Mouse (Mus musculus): ENCODE measurements at regions not wholly inside any gene's neighbourhood (a gene's known extent, or its start where the extent isn't known, plus 50 kb on each side); places are given as distances from the start of the nearest gene placed in this dataset.

GRCm38 (mm10) chr17:88910144-88910543 is 118.4 kb upstream of the Lhcgr start:
- Histone ChIP-seq H3K9me3 (replicated peaks) (no peaks in the 10 kb centered on the region), H3K4me3 (no peak overlapping the region), H3K36me3 (no peaks in the 10 kb centered on the region), H3K27me3 (ENCODE audit: low read depth, poor library complexity, severe bottlenecking) (no peaks in the 10 kb centered on the region), H3K4me1 (peaks cover 25% of the 10 kb centered on the region), H3K27ac (replicated peaks) (peak overlapping the region; percentile 74)
- no peak for DNase-seq (ENCODE audit: low spot score)

- H3K36me3 ChIP-seq = no peaks in the 10 kb centered on the region
- H3K4me1 ChIP-seq = peaks cover 8% of the 10 kb centered on the region
- DNase-seq (ENCODE audit: low spot score) = no peak
- 81% methylated on average over 1 of the region's 1 CpGs for WGBS
- no peaks in the 10 kb centered on the region for H3K27me3 ChIP-seq (ENCODE audit: low read depth, poor library complexity, severe bottlenecking)
- H3K27ac ChIP-seq (replicated peaks) = no peak overlapping the region
- H3K4me3 ChIP-seq = no peak overlapping the region
- H3K9me3 ChIP-seq (replicated peaks) = no peaks in the 10 kb centered on the region
Observed at GRCm38 (mm10) chr17:88901742-88902141, 110.0 kb upstream of the Lhcgr start.

GRCm38 (mm10) chr17:88900904-88901303 is 109.1 kb upstream of the Lhcgr start:
- no peak for DNase-seq (ENCODE audit: low spot score)
- H3K36me3 ChIP-seq = no peaks in the 10 kb centered on the region
- H3K4me1 ChIP-seq = peaks cover 8% of the 10 kb centered on the region
- H3K27ac ChIP-seq (replicated peaks) = no peak overlapping the region
- WGBS = 89% methylated on average over 2 of the region's 2 CpGs
- no peaks in the 10 kb centered on the region for H3K9me3 ChIP-seq (replicated peaks)
- H3K27me3 ChIP-seq (ENCODE audit: low read depth, poor library complexity, severe bottlenecking) = no peaks in the 10 kb centered on the region
- no peak overlapping the region for H3K4me3 ChIP-seq

GRCm38 (mm10) chr17:88898705-88899668 is 107.2 kb upstream of the Lhcgr start:
- no peak for DNase-seq (ENCODE audit: low spot score)
- WGBS = 76% methylated on average over 11 of the region's 11 CpGs
- H3K36me3 ChIP-seq = no peaks in the 10 kb centered on the region
- no peaks in the 10 kb centered on the region for H3K27me3 ChIP-seq (ENCODE audit: low read depth, poor library complexity, severe bottlenecking)
- 0 out of 2 replicates have a peak overlapping the region, but pooled peaks have one; percentile 55 for H3K27ac ChIP-seq (replicated peaks)
- H3K4me3 ChIP-seq = no peak overlapping the region
- peaks cover 8% of the 10 kb centered on the region for H3K4me1 ChIP-seq
- H3K9me3 ChIP-seq (replicated peaks) = no peaks in the 10 kb centered on the region

GRCm38 (mm10) chr17:88893451-88893850 is 101.7 kb upstream of the Lhcgr start:
- H3K4me3 ChIP-seq = no peak overlapping the region
- no peaks in the 10 kb centered on the region for H3K4me1 ChIP-seq
- H3K36me3 ChIP-seq = no peaks in the 10 kb centered on the region
- no peak overlapping the region for H3K27ac ChIP-seq (replicated peaks)
- H3K27me3 ChIP-seq (ENCODE audit: low read depth, poor library complexity, severe bottlenecking) = no peaks in the 10 kb centered on the region
- H3K9me3 ChIP-seq (replicated peaks) = no peaks in the 10 kb centered on the region
- DNase-seq (ENCODE audit: low spot score) = no peak

- Histone ChIP-seq H3K9me3 (replicated peaks) (no peaks in the 10 kb centered on the region), H3K27ac (replicated peaks) (no peak overlapping the region), H3K4me3 (no peak overlapping the region), H3K4me1 (no peaks in the 10 kb centered on the region), H3K36me3 (no peaks in the 10 kb centered on the region), H3K27me3 (ENCODE audit: low read depth, poor library complexity, severe bottlenecking) (no peaks in the 10 kb centered on the region)
- no peak for DNase-seq (ENCODE audit: low spot score)
- 93% methylated on average over 3 of the region's 3 CpGs for WGBS
Observed at GRCm38 (mm10) chr17:88885526-88885925, 93.7 kb upstream of the Lhcgr start.

- WGBS = 87% methylated on average over 1 of the region's 1 CpGs
- DNase-seq (ENCODE audit: low spot score) = no peak
- Histone ChIP-seq H3K27ac (replicated peaks) (no peak overlapping the region), H3K27me3 (ENCODE audit: low read depth, poor library complexity, severe bottlenecking) (no peaks in the 10 kb centered on the region), H3K4me1 (no peaks in the 10 kb centered on the region), H3K4me3 (no peak overlapping the region), H3K36me3 (no peaks in the 10 kb centered on the region), H3K9me3 (replicated peaks) (no peaks in the 10 kb centered on the region)
Observed at GRCm38 (mm10) chr17:88879736-88880135, 87.9 kb upstream of the Lhcgr start.

- no peak for DNase-seq (ENCODE audit: low spot score)
- no peaks in the 10 kb centered on the region for H3K9me3 ChIP-seq (replicated peaks)
- no peaks in the 10 kb centered on the region for H3K27me3 ChIP-seq (ENCODE audit: low read depth, poor library complexity, severe bottlenecking)
- no peak overlapping the region for H3K4me3 ChIP-seq
- no peaks in the 10 kb centered on the region for H3K36me3 ChIP-seq
- 82% methylated on average over 4 of the region's 4 CpGs for WGBS
- H3K4me1 ChIP-seq = peaks cover 9% of the 10 kb centered on the region; the same call in 1 of the 2 replicates
- H3K27ac ChIP-seq (replicated peaks) = no peak overlapping the region
Observed at GRCm38 (mm10) chr17:88870342-88870985, 78.7 kb upstream of the Lhcgr start.

- H3K4me3 ChIP-seq = no peak overlapping the region
- no peaks in the 10 kb centered on the region for H3K36me3 ChIP-seq
- H3K4me1 ChIP-seq = no peaks in the 10 kb centered on the region
- no peak overlapping the region for H3K27ac ChIP-seq (replicated peaks)
- no peak for DNase-seq (ENCODE audit: low spot score)
- 89% methylated on average over 7 of the region's 7 CpGs for WGBS
- no peaks in the 10 kb centered on the region for H3K27me3 ChIP-seq (ENCODE audit: low read depth, poor library complexity, severe bottlenecking)
- H3K9me3 ChIP-seq (replicated peaks) = no peaks in the 10 kb centered on the region
Observed at GRCm38 (mm10) chr17:88864631-88865030, 72.8 kb upstream of the Lhcgr start.

- no peaks in the 10 kb centered on the region for H3K4me1 ChIP-seq
- H3K27ac ChIP-seq (replicated peaks) = no peak overlapping the region
- H3K9me3 ChIP-seq (replicated peaks) = no peaks in the 10 kb centered on the region
- WGBS = 86% methylated on average over 5 of the region's 5 CpGs
- no peak for DNase-seq (ENCODE audit: low spot score)
- no peaks in the 10 kb centered on the region for H3K27me3 ChIP-seq (ENCODE audit: low read depth, poor library complexity, severe bottlenecking)
- H3K36me3 ChIP-seq = no peaks in the 10 kb centered on the region
- no peak overlapping the region for H3K4me3 ChIP-seq
Observed at GRCm38 (mm10) chr17:88864214-88864613, 72.4 kb upstream of the Lhcgr start.

- H3K4me1 ChIP-seq = no peaks in the 10 kb centered on the region
- no peak for DNase-seq (ENCODE audit: low spot score)
- no peaks in the 10 kb centered on the region for H3K36me3 ChIP-seq
- H3K27ac ChIP-seq (replicated peaks) = no peak overlapping the region
- H3K9me3 ChIP-seq (replicated peaks) = no peaks in the 10 kb centered on the region
- WGBS = 98% methylated on average over 2 of the region's 2 CpGs
- no peak overlapping the region for H3K4me3 ChIP-seq
- H3K27me3 ChIP-seq (ENCODE audit: low read depth, poor library complexity, severe bottlenecking) = no peaks in the 10 kb centered on the region
Observed at GRCm38 (mm10) chr17:88861128-88861527, 69.3 kb upstream of the Lhcgr start.

GRCm38 (mm10) chr17:88860576-88860975 is 68.8 kb upstream of the Lhcgr start:
- Histone ChIP-seq H3K36me3 (no peaks in the 10 kb centered on the region), H3K27ac (replicated peaks) (no peak overlapping the region), H3K27me3 (ENCODE audit: low read depth, poor library complexity, severe bottlenecking) (no peaks in the 10 kb centered on the region), H3K9me3 (replicated peaks) (no peaks in the 10 kb centered on the region), H3K4me3 (no peak overlapping the region), H3K4me1 (no peaks in the 10 kb centered on the region)
- 88% methylated on average over 1 of the region's 1 CpGs for WGBS
- DNase-seq (ENCODE audit: low spot score) = no peak

- H3K36me3 ChIP-seq = no peaks in the 10 kb centered on the region
- no peak overlapping the region for H3K27ac ChIP-seq (replicated peaks)
- 87% methylated on average over 4 of the region's 4 CpGs for WGBS
- no peak for DNase-seq (ENCODE audit: low spot score)
- H3K27me3 ChIP-seq (ENCODE audit: low read depth, poor library complexity, severe bottlenecking) = no peaks in the 10 kb centered on the region
- no peaks in the 10 kb centered on the region for H3K4me1 ChIP-seq
- H3K9me3 ChIP-seq (replicated peaks) = no peaks in the 10 kb centered on the region
- no peak overlapping the region for H3K4me3 ChIP-seq
Observed at GRCm38 (mm10) chr17:88858666-88859065, 66.9 kb upstream of the Lhcgr start.

Data from midbrain, embryonic 10.5 days (tissue).